Mouse (Mus musculus) E14TG2a.4 (cell line): ENCODE data around the gene Zfhx3.

Source experiments
- H3K27me3 ChIP-seq: 2 replicates; pipeline ENCODE4 v1.6.1; 2014; ENCODE audit warnings: low read length, control low read depth; ENCODE audit not compliant: insufficient read depth
- H3K36me3 ChIP-seq: 2 replicates; pipeline ENCODE4 v1.6.1; 2014; ENCODE audit warnings: low read length, control low read depth; ENCODE audit not compliant: insufficient read depth
- H3K4me1 ChIP-seq: replicated peaks from 2 replicates; pipeline ENCODE4 v1.6.1; 2014; ENCODE audit warnings: low read depth, low read length, control low read depth
- H3K4me3 ChIP-seq: replicated peaks from 2 replicates; pipeline ENCODE4 v1.5.1; 2014; ENCODE audit warnings: mild to moderate bottlenecking, low read length
- H3K9me3 ChIP-seq: 2 replicates; pipeline ENCODE4 v1.6.1; 2014; ENCODE audit warnings: low read length, control low read depth
- CTCF ChIP-seq: conservative IDR thresholded peaks from 2 replicates; pipeline ENCODE4 v1.5.1; 2014; ENCODE audit warnings: low read length
- NANOG ChIP-seq: IDR thresholded peaks from 2 replicates; pipeline ENCODE4 v1.6.1; 2014; ENCODE audit warnings: borderline replicate concordance, low read length, mixed read lengths
- POU5F1 ChIP-seq: IDR thresholded peaks from 2 replicates; pipeline ENCODE4 v1.6.1; 2014; ENCODE audit warnings: low read length, borderline replicate concordance

Zfhx3 gene

DNA sequence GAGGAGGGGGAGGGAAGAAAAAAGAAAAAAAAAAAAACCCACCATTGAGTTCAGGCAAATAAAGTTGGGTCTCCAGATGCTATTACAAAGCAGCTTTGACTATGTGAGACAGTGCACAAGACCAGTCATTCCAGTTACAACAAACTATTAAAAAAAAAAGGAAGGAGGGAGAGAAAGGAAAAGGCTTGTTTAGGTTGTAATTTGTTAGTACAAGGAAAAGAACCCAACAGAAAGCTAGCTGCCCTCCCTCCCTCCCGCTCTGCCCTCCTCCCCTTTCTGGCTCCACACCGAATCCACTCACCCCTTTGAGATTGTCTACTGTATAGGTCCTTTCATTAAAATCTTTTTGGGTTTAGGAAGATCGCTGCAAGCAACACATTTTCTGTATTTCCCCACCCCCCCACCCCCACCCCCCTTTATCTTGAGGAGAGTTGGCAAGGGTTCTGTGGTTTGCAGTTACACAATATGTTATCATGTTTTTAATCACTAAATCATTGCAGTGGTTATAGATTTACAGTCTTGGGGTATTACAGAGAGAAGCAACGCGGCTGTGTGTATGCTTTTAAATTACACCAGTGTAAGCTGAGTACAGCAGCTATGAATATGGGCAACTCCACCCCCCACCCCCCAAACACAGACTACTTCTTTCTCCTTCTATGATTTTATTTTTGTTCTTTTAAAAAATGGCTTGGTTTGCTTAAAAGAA lies 765.3 kb downstream of the Zfhx3 start:
- no peaks in the 10 kb centered on the region for H3K36me3 ChIP-seq
- no peak overlapping the region for H3K4me3 ChIP-seq
- peaks cover 62% of the 10 kb centered on the region for H3K27me3 ChIP-seq
- peaks cover 44% of the 10 kb centered on the region for H3K4me1 ChIP-seq
- no peaks in the 10 kb centered on the region for H3K9me3 ChIP-seq
- TF ChIP-seq POU5F1 (no peak), NANOG (no peak), CTCF (no peak)

DNA sequence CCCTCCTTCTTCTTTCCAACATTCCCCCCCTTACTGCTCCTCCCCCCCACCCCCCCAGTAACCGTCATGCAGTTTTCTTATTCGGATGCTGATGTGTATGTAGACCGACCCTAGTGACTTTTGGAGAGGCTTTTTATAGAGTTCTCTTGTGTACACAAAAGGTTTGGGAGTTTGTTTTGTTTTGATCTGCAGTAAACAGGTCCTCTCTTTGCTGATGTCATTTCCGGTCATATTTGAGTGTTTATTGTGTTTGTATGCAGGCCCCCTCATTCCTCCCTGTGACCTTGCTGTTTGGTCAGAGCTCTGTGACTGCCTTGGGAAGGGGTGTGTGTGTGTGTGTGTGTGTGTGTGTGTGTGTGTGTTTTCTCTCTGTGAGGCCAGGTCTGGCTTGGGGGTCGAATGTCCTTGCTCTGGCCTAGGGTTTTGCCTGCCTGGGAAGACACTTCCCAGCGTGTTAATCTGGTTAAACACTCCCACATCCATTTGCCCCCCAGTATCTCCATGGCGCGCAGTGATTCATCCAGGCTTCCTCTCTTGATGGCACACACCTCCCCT lies 766.5 kb downstream of the Zfhx3 start:
- TF ChIP-seq NANOG (no peak), POU5F1 (no peak), CTCF (no peak)
- peaks cover 56% of the 10 kb centered on the region for H3K4me1 ChIP-seq
- H3K27me3 ChIP-seq, result peaks cover 69% of the 10 kb centered on the region

DNA sequence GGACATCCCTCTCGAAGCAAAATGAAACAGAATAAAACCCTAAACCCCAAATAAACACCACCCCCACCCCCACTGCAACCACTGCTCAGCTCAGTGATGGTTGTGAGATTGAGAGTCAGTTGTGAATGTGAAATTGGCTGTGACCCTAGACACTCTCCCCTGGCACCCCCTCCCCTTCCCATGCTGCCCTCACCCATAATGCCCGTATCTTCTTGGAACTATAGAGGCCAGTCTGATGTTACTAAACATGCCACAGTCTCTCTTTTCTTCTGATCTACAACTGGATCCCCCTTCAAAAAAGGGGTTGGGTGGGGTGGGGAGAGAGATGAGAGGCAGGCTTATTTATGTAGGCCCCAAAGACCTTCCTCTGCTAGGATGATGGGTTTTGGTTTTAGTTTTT lies 767.0 kb downstream of the Zfhx3 start:
- TF ChIP-seq CTCF (no peak), POU5F1 (no peak), NANOG (no peak)
- peaks cover 61% of the 10 kb centered on the region for H3K4me1 ChIP-seq
- H3K27me3 ChIP-seq, result peaks cover 74% of the 10 kb centered on the region
- H3K36me3 ChIP-seq, result no peaks in the 10 kb centered on the region
- no peaks in the 10 kb centered on the region for H3K9me3 ChIP-seq
- H3K4me3 ChIP-seq, result no peak overlapping the region

More for the DNA sequence above, 766.5 kb downstream of the Zfhx3 start:
- H3K4me3 ChIP-seq, result no peak overlapping the region
- no peaks in the 10 kb centered on the region for H3K9me3 ChIP-seq
- no peaks in the 10 kb centered on the region for H3K36me3 ChIP-seq

DNA sequence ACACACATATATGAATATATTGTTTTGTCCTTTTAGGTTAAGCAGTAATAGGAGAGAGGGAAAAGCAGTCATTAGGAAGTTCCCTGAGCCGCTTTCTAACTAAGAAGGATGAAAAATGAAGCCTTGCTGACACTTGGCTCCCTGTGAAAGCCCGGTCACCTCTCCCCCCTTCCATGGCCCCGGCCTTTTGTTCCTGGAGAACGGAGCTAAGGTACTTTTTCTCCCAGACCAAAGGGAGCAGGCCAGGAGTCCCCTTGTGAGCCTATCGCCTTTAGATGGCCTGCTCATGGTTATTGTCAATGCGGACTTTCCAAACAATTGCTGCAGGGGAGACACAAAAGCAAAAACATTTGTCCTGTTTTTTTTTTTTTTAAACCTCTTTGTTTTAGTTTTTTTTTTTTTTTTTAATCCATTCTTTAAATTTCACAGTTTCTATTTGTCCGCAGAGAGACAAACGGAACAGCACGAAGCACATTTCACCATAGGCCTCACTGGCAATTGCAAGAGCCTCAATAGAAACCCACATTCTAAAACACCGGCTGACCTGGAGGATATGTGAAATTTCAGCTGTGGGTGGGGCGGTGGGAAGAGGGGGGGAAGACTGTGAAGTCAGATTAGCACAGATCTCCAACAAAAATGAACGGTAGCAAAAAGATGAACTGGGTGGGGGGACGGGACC lies 767.6 kb downstream of the Zfhx3 start:
- Histone ChIP-seq H3K9me3 (no peaks in the 10 kb centered on the region), H3K36me3 (no peaks in the 10 kb centered on the region), H3K4me3 (no peak overlapping the region), H3K27me3 (peaks cover 71% of the 10 kb centered on the region), H3K4me1 (peaks cover 61% of the 10 kb centered on the region)
- TF ChIP-seq CTCF, result no peak

DNA sequence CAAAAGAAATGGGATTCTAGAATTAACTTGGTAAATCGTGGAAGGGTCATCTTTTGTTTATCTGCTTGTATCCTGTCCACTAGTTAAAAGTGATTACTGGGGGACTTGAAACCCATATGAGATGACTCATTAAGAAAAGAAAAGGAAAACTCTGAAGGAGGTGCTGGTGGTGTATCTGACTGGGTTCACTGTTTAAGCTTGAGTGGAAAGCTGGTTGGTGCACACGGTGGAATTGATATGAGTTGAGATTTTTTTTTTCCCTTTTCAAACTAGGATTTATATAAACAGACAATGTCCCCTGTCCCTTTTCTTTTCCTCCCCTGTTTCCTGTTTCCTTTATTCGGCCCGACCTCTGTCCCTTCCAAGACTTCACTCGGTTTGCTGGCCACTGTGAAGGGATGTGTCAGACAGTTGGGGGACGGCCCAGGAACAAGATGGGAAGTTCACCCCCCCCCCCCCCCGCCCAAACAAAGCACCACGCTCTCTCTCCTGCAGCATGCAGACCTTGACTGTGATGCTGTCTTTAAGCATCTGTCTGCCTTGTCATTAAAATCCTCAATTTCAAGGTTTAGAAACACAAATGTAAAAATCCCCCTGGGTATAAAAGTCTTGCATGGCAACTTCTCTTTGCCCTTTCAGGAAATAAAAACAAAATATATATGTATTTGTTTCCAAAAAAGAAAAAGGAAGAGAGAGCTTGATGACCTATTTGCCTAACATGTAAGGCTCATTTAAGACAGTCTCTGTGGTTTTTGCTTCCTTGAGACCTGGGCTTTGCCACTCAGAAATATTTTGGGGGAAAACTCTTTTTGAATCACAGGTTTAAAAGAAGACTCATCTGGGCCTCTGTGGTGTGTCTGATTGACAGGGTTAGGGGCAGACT lies 768.4 kb downstream of the Zfhx3 start:
- TF ChIP-seq CTCF (no peak), POU5F1 (no peak), NANOG (no peak)
- H3K36me3 ChIP-seq, result no peaks in the 10 kb centered on the region
- peaks cover 67% of the 10 kb centered on the region for H3K27me3 ChIP-seq
- H3K9me3 ChIP-seq, result no peaks in the 10 kb centered on the region
- H3K4me3 ChIP-seq, result no peak overlapping the region
- peaks cover 66% of the 10 kb centered on the region for H3K4me1 ChIP-seq

DNA sequence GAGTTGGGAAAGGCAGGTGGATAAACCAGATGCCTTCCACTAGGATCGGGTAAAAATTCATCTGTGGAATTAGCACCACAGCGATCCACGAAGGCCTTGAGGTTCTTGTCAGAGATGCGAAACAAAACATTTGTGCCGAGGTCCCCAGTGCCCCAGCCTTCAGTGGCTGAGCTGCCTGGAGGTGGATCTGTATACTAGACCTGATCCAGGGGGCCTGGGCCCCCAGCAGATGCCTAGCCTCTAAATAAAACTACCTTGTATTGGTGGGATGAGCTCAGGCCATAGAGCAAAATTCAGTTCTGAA lies 769.0 kb downstream of the Zfhx3 start:
- Histone ChIP-seq H3K9me3 (no peaks in the 10 kb centered on the region), H3K4me1 (peaks cover 72% of the 10 kb centered on the region), H3K4me3 (no peak overlapping the region), H3K36me3 (no peaks in the 10 kb centered on the region), H3K27me3 (peaks cover 67% of the 10 kb centered on the region)
- TF ChIP-seq NANOG (no peak), CTCF (no peak), POU5F1 (no peak)

DNA sequence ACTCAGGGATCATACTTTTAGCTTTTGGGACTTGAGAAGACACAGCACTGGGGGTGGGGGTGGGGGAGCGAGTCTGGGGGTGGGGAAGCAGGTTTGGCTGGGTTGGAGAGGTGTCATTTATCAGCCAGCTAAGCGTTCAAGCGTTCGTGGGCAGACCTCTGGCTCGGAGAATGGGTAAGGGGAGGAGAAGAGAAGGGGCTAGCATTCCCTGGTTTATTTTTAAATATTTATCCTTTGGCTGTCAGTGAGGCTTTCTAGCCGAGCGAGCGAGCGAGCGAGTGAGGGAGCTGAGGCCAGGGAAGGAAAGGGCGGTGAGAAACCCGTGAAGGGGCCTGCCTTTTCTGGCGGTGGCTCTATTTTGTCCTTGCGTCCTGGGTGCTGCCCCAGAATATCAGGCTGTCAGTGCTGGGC lies 769.6 kb downstream of the Zfhx3 start:
- Histone ChIP-seq H3K4me3 (no peak overlapping the region), H3K4me1 (peaks cover 77% of the 10 kb centered on the region), H3K36me3 (no peaks in the 10 kb centered on the region), H3K9me3 (no peaks in the 10 kb centered on the region), H3K27me3 (peaks cover 67% of the 10 kb centered on the region)
- TF ChIP-seq CTCF (no peak), NANOG (no peak), POU5F1 (no peak)

DNA sequence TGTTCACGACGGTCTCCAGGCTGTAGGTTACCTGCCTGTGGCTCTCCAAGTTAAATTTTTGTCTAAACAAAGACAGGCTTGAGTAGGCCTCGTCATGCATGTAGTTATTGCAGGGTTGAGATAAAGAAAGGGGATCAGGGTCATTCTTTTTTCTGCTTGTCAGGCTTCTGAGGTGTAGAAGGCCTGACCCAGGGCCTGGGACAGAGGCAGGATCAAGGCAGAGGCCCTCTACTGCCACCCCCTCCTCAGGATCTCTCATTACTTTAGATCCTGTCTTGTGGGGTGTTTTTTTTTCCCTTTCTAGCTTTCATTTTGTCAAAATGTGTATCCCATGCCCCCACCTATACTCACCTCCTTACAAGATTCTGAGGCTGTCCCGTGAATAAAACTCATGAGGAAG lies 770.2 kb downstream of the Zfhx3 start:
- peaks cover 78% of the 10 kb centered on the region for H3K4me1 ChIP-seq
- no peaks in the 10 kb centered on the region for H3K36me3 ChIP-seq
- H3K27me3 ChIP-seq, result peaks cover 67% of the 10 kb centered on the region
- no peak overlapping the region for H3K4me3 ChIP-seq
- no peaks in the 10 kb centered on the region for H3K9me3 ChIP-seq
- no peak for TF ChIP-seq NANOG
- no peak for TF ChIP-seq CTCF
